Mouse (Mus musculus) midbrain, embryonic 12.5 days (tissue): ENCODE measurements around the gene March1. TPM values are rescaled to one million over a fixed set of nuclear protein-coding genes. Genes with fewer than 3 reads are reported as not detected.

Source experiments
- ATAC-seq: fragments of 200-750 bp; cut with Nextera tagmentation; 2 replicates; pipeline ENCODE4 v1.8.0; 2017; ENCODE audit warnings: low read depth, moderate TSS enrichment, moderate library complexity; ENCODE audit not compliant: low FRiP score
- H3K27ac ChIP-seq: fragments of 300-500 bp; sonication (generic); replicated peaks from 2 replicates; pipeline ENCODE4 v1.5.1; 2016; ENCODE audit warnings: mild to moderate bottlenecking
- H3K27me3 ChIP-seq: fragments of 300-500 bp; sonication (generic); 2 replicates; pipeline ENCODE4 v1.6.1; 2016; ENCODE audit warnings: mild to moderate bottlenecking
- H3K36me3 ChIP-seq: fragments of 300-500 bp; sonication (generic); 2 replicates; pipeline ENCODE4 v1.6.1; 2016
- H3K4me1 ChIP-seq: fragments of 300-500 bp; sonication (generic); 2 replicates; pipeline ENCODE4 v1.6.1; 2016
- H3K4me2 ChIP-seq: fragments of 300-500 bp; sonication (generic); replicated peaks from 2 replicates; pipeline ENCODE4 v1.6.1; 2016; ENCODE audit warnings: mild to moderate bottlenecking, moderate library complexity
- H3K4me3 ChIP-seq: fragments of 300-500 bp; sonication (generic); 2 replicates; pipeline ENCODE4 v1.5.1; 2016; ENCODE audit warnings: mild to moderate bottlenecking
- H3K9ac ChIP-seq: fragments of 300-500 bp; sonication (generic); replicated peaks from 2 replicates; pipeline ENCODE4 v1.6.1; 2016; ENCODE audit warnings: mild to moderate bottlenecking, moderate library complexity
- H3K9me3 ChIP-seq: fragments of 300-500 bp; sonication (generic); 2 replicates; pipeline ENCODE4 v1.6.1; 2016; ENCODE audit warnings: mild to moderate bottlenecking
- whole genome bisulfite sequencing: fragments of 180-500 bp; shearing (Covaris S2); methylation state at CpG from one replicate; pipeline ENCODE4 v1.1.7; 2016; 5-methylcytosine and 5-hydroxymethylcytosine counted together
- polyA plus RNA-seq: library from polyadenylated mRNA; unstranded; fragments of >200 nt; fragmentation: Nextera tagmentation; extraction: Ambion mirVana; gene quantifications from 2 replicates; pipeline ENCODE4 v1.2.1, GENCODE M21; 2016

Gene March1
- polyA plus RNA-seq, 1 experiment from 2014 or later: 20.3 TPM

GRCm38 (mm10) chr8:66200169-66200568, 582.5 kb downstream of the March1 start:
- 89% methylated on average over 3 of the region's 3 CpGs for WGBS
- no peak overlapping the region for H3K27ac ChIP-seq
- H3K27me3 ChIP-seq: no peaks in the 10 kb centered on the region
- H3K4me3 ChIP-seq: no peak overlapping the region
- no peaks in the 10 kb centered on the region for H3K9me3 ChIP-seq
- H3K4me1 ChIP-seq: no peaks in the 10 kb centered on the region
- no peak overlapping the region for H3K4me2 ChIP-seq
- H3K9ac ChIP-seq: no peak overlapping the region
- ATAC-seq: no peak
- H3K36me3 ChIP-seq: no peaks in the 10 kb centered on the region

DNA sequence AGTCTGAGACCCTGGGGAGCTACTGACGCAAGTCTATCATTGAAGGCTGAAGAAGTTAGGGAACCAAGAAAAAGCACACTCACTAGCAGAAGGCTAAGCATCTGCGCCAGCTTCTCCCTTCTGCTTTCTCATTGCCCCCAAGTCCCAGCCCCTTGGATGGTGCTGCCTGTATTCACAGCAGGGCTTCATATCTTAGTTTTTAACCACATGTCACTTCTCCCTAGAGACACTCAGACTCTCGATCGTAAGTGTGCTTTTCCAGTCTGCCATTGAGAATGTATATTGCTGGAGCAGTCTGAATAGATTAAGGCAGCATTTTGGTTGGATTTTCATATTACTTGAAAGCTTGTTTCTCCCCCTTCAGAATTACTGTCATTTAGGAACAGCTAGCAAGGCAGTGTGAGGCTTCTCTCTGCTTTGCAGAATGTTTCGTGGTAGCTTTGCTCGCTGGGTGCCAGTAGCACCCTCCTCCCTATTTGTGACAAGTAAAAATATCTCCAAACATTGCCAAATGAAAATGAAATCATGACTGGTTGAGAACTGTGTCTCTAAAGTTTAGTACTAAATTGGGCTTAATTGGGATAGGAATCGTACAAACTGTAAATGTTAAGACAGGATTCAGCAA, 586.2 kb downstream of the March1 start:
- no peaks in the 10 kb centered on the region for H3K27me3 ChIP-seq
- H3K4me3 ChIP-seq: no peak overlapping the region
- H3K27ac ChIP-seq: no peak overlapping the region
- no peaks in the 10 kb centered on the region for H3K36me3 ChIP-seq
- 94% methylated on average over 7 of the region's 7 CpGs for WGBS
- no peak overlapping the region for H3K9ac ChIP-seq
- no peaks in the 10 kb centered on the region for H3K4me1 ChIP-seq
- no peak overlapping the region for H3K4me2 ChIP-seq
- no peaks in the 10 kb centered on the region for H3K9me3 ChIP-seq
- ATAC-seq: no peak

GRCm38 (mm10) chr8:66209553-66209952, 591.9 kb downstream of the March1 start:
- no peak overlapping the region for H3K4me2 ChIP-seq
- no peak overlapping the region for H3K9ac ChIP-seq
- H3K27me3 ChIP-seq: no peaks in the 10 kb centered on the region
- no peak overlapping the region for H3K27ac ChIP-seq
- 72% methylated on average over 2 of the region's 2 CpGs for WGBS
- no peaks in the 10 kb centered on the region for H3K4me1 ChIP-seq
- H3K4me3 ChIP-seq: no peak overlapping the region
- ATAC-seq: no peak
- no peaks in the 10 kb centered on the region for H3K9me3 ChIP-seq
- H3K36me3 ChIP-seq: no peaks in the 10 kb centered on the region

GRCm38 (mm10) chr8:66210294-66210693, 592.6 kb downstream of the March1 start:
- 86% methylated on average over 2 of the region's 2 CpGs for WGBS
- no peak overlapping the region for H3K4me2 ChIP-seq
- H3K36me3 ChIP-seq: no peaks in the 10 kb centered on the region
- no peaks in the 10 kb centered on the region for H3K9me3 ChIP-seq
- H3K4me1 ChIP-seq: no peaks in the 10 kb centered on the region
- no peak for ATAC-seq
- no peaks in the 10 kb centered on the region for H3K27me3 ChIP-seq
- H3K27ac ChIP-seq: no peak overlapping the region
- H3K9ac ChIP-seq: no peak overlapping the region
- no peak overlapping the region for H3K4me3 ChIP-seq

DNA sequence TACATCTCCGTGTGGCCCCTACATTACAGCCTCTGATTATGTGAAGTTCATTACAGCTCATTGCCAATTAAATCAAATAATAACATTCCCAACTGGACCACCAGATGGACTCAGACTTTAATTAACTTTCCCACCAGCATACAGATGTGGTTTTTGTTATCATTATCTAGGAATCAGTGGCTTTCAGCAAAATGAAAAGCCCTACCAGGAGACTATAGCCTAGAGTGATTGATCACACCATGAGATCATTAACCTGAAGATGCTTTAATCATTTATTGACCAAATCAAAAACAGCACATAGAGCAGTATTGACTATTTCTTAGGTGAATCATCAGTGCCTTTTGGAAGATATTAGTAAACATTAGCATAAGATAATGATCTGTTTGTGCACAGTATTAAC, 602.3 kb downstream of the March1 start:
- WGBS: 58% methylated on average over 1 of the region's 1 CpGs
- Histone ChIP-seq H3K36me3 (no peaks in the 10 kb centered on the region), H3K27ac (no peak overlapping the region), H3K4me2 (no peak overlapping the region), H3K9me3 (no peaks in the 10 kb centered on the region), H3K4me1 (no peaks in the 10 kb centered on the region), H3K4me3 (no peak overlapping the region), H3K27me3 (no peaks in the 10 kb centered on the region), H3K9ac (no peak overlapping the region)
- 0 out of 2 replicates have a peak, but pooled peaks have one; percentile 54 for ATAC-seq

DNA sequence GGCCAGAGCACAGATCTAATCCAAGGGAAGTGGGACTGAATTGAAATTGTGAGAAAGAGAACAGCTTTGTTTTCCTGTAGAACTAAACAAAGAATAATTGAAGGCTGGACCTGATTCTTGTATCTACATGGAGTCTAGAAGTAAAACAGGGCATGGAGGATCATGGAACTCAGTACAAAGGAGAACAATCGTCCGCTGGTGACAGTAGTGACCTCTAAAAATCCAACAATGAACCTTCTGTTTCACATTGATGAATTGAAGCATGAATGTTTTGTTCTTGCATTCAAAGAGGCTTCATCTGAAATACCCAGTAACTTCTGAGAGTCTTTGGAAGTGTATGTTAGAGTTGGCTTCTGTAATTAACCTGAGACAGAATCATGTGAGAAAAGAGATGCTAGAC, 612.2 kb downstream of the March1 start:
- no peaks in the 10 kb centered on the region for H3K36me3 ChIP-seq
- H3K4me1 ChIP-seq: no peaks in the 10 kb centered on the region
- H3K4me3 ChIP-seq: no peak overlapping the region
- H3K4me2 ChIP-seq: no peak overlapping the region
- no peaks in the 10 kb centered on the region for H3K27me3 ChIP-seq
- no peaks in the 10 kb centered on the region for H3K9me3 ChIP-seq
- no peak for ATAC-seq
- H3K9ac ChIP-seq: no peak overlapping the region
- H3K27ac ChIP-seq: no peak overlapping the region
- 61% methylated on average over 2 of the region's 2 CpGs for WGBS

DNA sequence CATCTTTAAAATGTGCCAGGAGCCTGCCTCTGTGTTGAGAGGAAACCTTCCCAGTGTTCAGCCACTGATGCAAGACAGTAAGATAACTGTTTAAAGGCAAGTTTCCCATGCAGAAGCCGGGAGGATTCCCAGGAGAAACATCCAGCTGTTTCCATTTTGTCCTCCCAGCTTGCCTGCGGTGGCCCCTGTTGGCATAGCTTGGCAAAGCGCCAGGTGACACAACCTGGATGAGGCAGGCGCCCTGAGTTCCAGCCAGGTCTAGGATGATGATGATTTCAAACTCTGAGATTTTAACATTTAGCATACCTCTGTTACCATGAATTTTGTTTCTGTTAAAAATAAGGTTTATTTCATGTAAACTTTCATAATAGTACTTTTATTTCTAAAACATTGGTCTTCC, 651.8 kb downstream of the March1 start:
- no peak overlapping the region for H3K4me2 ChIP-seq
- H3K9ac ChIP-seq: no peak overlapping the region
- no peaks in the 10 kb centered on the region for H3K4me1 ChIP-seq
- H3K27me3 ChIP-seq: no peaks in the 10 kb centered on the region
- no peak overlapping the region for H3K27ac ChIP-seq
- no peaks in the 10 kb centered on the region for H3K36me3 ChIP-seq
- no peak overlapping the region for H3K4me3 ChIP-seq
- no peak for ATAC-seq
- WGBS: 73% methylated on average over 4 of the region's 4 CpGs
- no peaks in the 10 kb centered on the region for H3K9me3 ChIP-seq

DNA sequence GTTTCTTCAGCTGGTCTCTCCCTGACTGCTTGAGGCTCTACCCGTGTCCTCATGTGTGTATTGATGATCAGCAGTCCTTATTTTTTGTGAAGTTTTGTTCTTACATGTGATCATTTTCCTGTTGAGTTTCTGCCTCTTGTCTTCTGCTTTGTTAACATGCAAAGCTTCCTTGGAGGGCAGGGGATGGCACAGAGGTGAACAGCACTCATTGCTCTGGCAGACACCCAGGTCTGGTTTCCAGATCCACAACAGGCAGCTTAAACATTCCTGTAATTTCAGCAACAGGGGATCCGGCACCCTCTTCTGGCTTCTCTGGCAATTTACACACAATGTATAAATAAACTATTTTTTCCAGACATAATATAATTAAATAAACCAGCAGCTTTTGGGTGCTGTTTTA, 652.4 kb downstream of the March1 start:
- Histone ChIP-seq H3K27me3 (no peaks in the 10 kb centered on the region), H3K9me3 (no peaks in the 10 kb centered on the region), H3K4me1 (no peaks in the 10 kb centered on the region), H3K27ac (no peak overlapping the region), H3K9ac (no peak overlapping the region), H3K36me3 (no peaks in the 10 kb centered on the region), H3K4me3 (no peak overlapping the region), H3K4me2 (no peak overlapping the region)
- WGBS: 81% methylated on average over 2 of the region's 2 CpGs
- no peak for ATAC-seq

- 90% methylated on average over 7 of the region's 7 CpGs for WGBS
- no peak for ATAC-seq
- H3K9ac ChIP-seq: no peak overlapping the region
These were observed 700.1 kb downstream of the March1 start for GRCm38 (mm10) chr8:66317824-66318223.

DNA sequence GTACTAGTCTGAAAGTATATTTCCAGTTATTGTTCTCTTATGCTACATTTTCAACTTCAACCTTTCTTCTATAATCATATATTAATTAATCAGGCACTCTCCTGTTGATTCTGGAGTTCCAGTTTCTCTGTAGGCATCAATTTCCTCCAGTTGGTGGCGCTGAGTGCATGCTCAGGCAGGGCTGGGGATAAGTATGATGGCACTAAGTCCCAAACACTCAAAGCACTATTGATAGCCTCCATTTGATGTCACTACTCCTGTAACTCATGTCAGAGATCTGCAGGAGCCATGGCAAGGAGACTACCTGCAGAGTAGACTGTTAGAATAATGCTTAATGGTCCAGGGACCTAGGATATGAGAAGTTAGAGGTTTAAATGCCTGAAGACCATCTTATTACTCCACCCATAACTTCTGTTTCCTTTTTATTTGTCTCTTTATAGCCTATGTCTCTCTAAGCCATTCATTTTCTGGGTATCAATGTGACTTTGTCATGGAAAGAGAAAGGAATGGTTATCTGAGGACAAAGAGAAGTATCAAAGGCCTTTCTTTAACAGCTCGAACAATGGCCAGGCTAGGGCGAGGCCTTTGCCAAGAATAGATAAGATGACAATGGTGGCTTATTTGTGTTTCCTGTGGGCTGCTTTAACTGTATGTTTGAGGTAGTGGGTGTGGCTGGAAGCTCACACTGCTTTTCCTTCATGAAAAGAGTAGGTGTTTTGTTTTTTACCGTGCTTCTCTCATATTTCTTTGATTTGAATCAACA, 705.5 kb downstream of the March1 start:
- Histone ChIP-seq H3K27ac (no peak overlapping the region), H3K4me2 (no peak overlapping the region), H3K4me3 (no peak overlapping the region), H3K4me1 (no peaks in the 10 kb centered on the region), H3K9ac (no peak overlapping the region), H3K9me3 (no peaks in the 10 kb centered on the region), H3K36me3 (no peaks in the 10 kb centered on the region), H3K27me3 (no peaks in the 10 kb centered on the region)
- 71% methylated on average over 4 of the region's 4 CpGs for WGBS
- no peak for ATAC-seq

More at GRCm38 (mm10) chr8:66317824-66318223, 700.1 kb downstream of the March1 start:
- Histone ChIP-seq H3K4me2 (no peak overlapping the region), H3K27me3 (no peaks in the 10 kb centered on the region), H3K9me3 (no peaks in the 10 kb centered on the region), H3K27ac (no peak overlapping the region), H3K36me3 (no peaks in the 10 kb centered on the region), H3K4me1 (no peaks in the 10 kb centered on the region), H3K4me3 (no peak overlapping the region)

GRCm38 (mm10) chr8:66326396-66326795, 708.7 kb downstream of the March1 start:
- Histone ChIP-seq H3K9me3 (no peaks in the 10 kb centered on the region), H3K36me3 (no peaks in the 10 kb centered on the region), H3K27ac (no peak overlapping the region), H3K27me3 (no peaks in the 10 kb centered on the region), H3K9ac (no peak overlapping the region), H3K4me2 (no peak overlapping the region), H3K4me3 (no peak overlapping the region), H3K4me1 (no peaks in the 10 kb centered on the region)
- no peak for ATAC-seq

- Histone ChIP-seq H3K4me3 (no peak overlapping the region), H3K27ac (no peak overlapping the region), H3K4me2 (no peak overlapping the region), H3K36me3 (no peaks in the 10 kb centered on the region), H3K9me3 (no peaks in the 10 kb centered on the region), H3K27me3 (no peaks in the 10 kb centered on the region), H3K4me1 (no peaks in the 10 kb centered on the region), H3K9ac (no peak overlapping the region)
- 0 out of 2 replicates have a peak, but pooled peaks have one; percentile 23 for ATAC-seq
- WGBS: 96% methylated on average over 3 of the region's 3 CpGs
These were observed 714.5 kb downstream of the March1 start for GRCm38 (mm10) chr8:66332206-66332605.
